Mouse (Mus musculus) erythroblast, embryonic 14.5 days (primary cell): ENCODE data around the gene Mpz. TPM values are rescaled to one million over a fixed set of nuclear protein-coding genes. Genes with fewer than 3 reads are reported as not detected.
A peak's percentile ranks its signal among the peaks of the same experiment; 100 is the strongest.

ENCODE experiments used
- H3K27me3 ChIP-seq: 2 replicates; pipeline ENCODE4 v1.6.1; 2012; ENCODE audit warnings: inconsistent platforms; ENCODE audit not compliant: control insufficient read depth
- H3K36me3 ChIP-seq: 2 replicates; pipeline ENCODE4 v1.6.1; 2012; ENCODE audit warnings: mild to moderate bottlenecking, inconsistent platforms; ENCODE audit not compliant: control insufficient read depth
- H3K4me1 ChIP-seq: 2 replicates; pipeline ENCODE4 v1.6.1; 2012; ENCODE audit warnings: inconsistent platforms; ENCODE audit not compliant: control insufficient read depth
- H3K4me3 ChIP-seq: replicated peaks from 2 replicates; pipeline ENCODE3; 2012; ENCODE audit warnings: moderate library complexity, mild to moderate bottlenecking, inconsistent platforms
- H3K9me3 ChIP-seq: 2 replicates; pipeline ENCODE4 v1.6.1; 2012; ENCODE audit warnings: low read length, inconsistent platforms, mixed read lengths; ENCODE audit not compliant: control insufficient read depth
- GATA1 ChIP-seq: IDR thresholded peaks from 2 replicates; pipeline ENCODE4 v1.6.1; 2012; ENCODE audit warnings: low read length, inconsistent platforms, mixed read lengths
- TAL1 ChIP-seq: IDR thresholded peaks from 3 replicates; pipeline ENCODE4 v1.6.1; 2012; ENCODE audit warnings: low read length, inconsistent platforms, mixed read lengths
- polyA plus RNA-seq: library from polyadenylated mRNA; stranded (reverse); fragments of >175 nt; gene quantifications from 2 replicates; pipeline ENCODE4 v1.2.3, GENCODE M21; 2012

The Mpz gene
- polyA plus RNA-seq, 1 experiment: not detected

- no peaks in the 10 kb centered on the region for H3K9me3 ChIP-seq
- peaks cover 73% of the 10 kb centered on the region for H3K27me3 ChIP-seq
These were observed 40.3 kb downstream of the Mpz start for GRCm38 (mm10) chr1:171190832-171191231.

GRCm38 (mm10) chr1:171192283-171192682 lies 41.8 kb downstream of the Mpz start:
- no peak for TF ChIP-seq GATA1
- H3K9me3 ChIP-seq: no peaks in the 10 kb centered on the region
- no peaks in the 10 kb centered on the region; the same call in 1 of the 2 replicates for H3K4me1 ChIP-seq
- peaks cover 88% of the 10 kb centered on the region for H3K27me3 ChIP-seq
- no peaks in the 10 kb centered on the region for H3K36me3 ChIP-seq
- H3K4me3 ChIP-seq: no peak overlapping the region

More at GRCm38 (mm10) chr1:171190832-171191231, 40.3 kb downstream of the Mpz start:
- Histone ChIP-seq H3K4me1 (no peaks in the 10 kb centered on the region; the same call in 1 of the 2 replicates), H3K36me3 (no peaks in the 10 kb centered on the region), H3K4me3 (no peak overlapping the region)
- TF ChIP-seq GATA1: no peak
- no peak for TF ChIP-seq TAL1

- no peaks in the 10 kb centered on the region; the same call in 1 of the 2 replicates for H3K4me1 ChIP-seq
- no peak overlapping the region for H3K4me3 ChIP-seq
- no peaks in the 10 kb centered on the region for H3K36me3 ChIP-seq
- TF ChIP-seq GATA1 (no peak), TAL1 (no peak)
- H3K27me3 ChIP-seq: peaks cover 86% of the 10 kb centered on the region
- no peaks in the 10 kb centered on the region for H3K9me3 ChIP-seq
These were observed 42.8 kb downstream of the Mpz start for GRCm38 (mm10) chr1:171193093-171193840.

- peaks cover 87% of the 10 kb centered on the region for H3K27me3 ChIP-seq
- H3K36me3 ChIP-seq: no peaks in the 10 kb centered on the region
- TF ChIP-seq GATA1: no peak
- no peak for TF ChIP-seq TAL1
- no peak overlapping the region for H3K4me3 ChIP-seq
- H3K4me1 ChIP-seq: no peaks in the 10 kb centered on the region; the same call in 1 of the 2 replicates
- H3K9me3 ChIP-seq: no peaks in the 10 kb centered on the region
These were observed 43.7 kb downstream of the Mpz start for GRCm38 (mm10) chr1:171193911-171194830.

- TF ChIP-seq GATA1 (no peak), TAL1 (no peak)
These were observed 44.7 kb downstream of the Mpz start for GRCm38 (mm10) chr1:171195046-171195822.

GRCm38 (mm10) chr1:171195887-171196397 lies 45.4 kb downstream of the Mpz start, which contains the start of gene Pcp4l1:
Gene Pcp4l1, minus strand, starts transcription at chr1:171196268.
- Histone ChIP-seq H3K27me3 (peaks cover 74% of the 10 kb centered on the region), H3K9me3 (no peaks in the 10 kb centered on the region), H3K4me1 (peaks cover 3% of the 10 kb centered on the region), H3K4me3 (peak within 1 kb of the TSS; percentile 25), H3K36me3 (no peaks in the 10 kb centered on the region)
- TF ChIP-seq TAL1 (no peak), GATA1 (no peak)

More at GRCm38 (mm10) chr1:171195046-171195822, 44.7 kb downstream of the Mpz start:
- H3K36me3 ChIP-seq: no peaks in the 10 kb centered on the region
- no peak overlapping the region for H3K4me3 ChIP-seq
- peaks cover 81% of the 10 kb centered on the region for H3K27me3 ChIP-seq
- H3K9me3 ChIP-seq: no peaks in the 10 kb centered on the region
- peaks cover 3% of the 10 kb centered on the region for H3K4me1 ChIP-seq

- Histone ChIP-seq H3K9me3 (no peaks in the 10 kb centered on the region), H3K4me1 (peaks cover 3% of the 10 kb centered on the region), H3K4me3 (no peak overlapping the region), H3K27me3 (peaks cover 38% of the 10 kb centered on the region), H3K36me3 (no peaks in the 10 kb centered on the region)
- TF ChIP-seq GATA1 (no peak), TAL1 (no peak)
These were observed 49.0 kb downstream of the Mpz start for GRCm38 (mm10) chr1:171199532-171199931.

GRCm38 (mm10) chr1:171200769-171201168 lies 50.3 kb downstream of the Mpz start:
- Histone ChIP-seq H3K9me3 (no peaks in the 10 kb centered on the region), H3K4me3 (no peak overlapping the region), H3K4me1 (peaks cover 9% of the 10 kb centered on the region), H3K36me3 (no peaks in the 10 kb centered on the region), H3K27me3 (peaks cover 26% of the 10 kb centered on the region)
- TF ChIP-seq GATA1 (no peak), TAL1 (no peak)
